Mouse (Mus musculus) stomach, postnatal 0 days (tissue): ENCODE data around the gene Kcnmb1. TPM values are rescaled to one million over a fixed set of nuclear protein-coding genes. Genes with fewer than 3 reads are reported as not detected.

Experiments used
- ATAC-seq: fragments of 200-750 bp; cut with Nextera tagmentation; 2 replicates; pipeline ENCODE4 v1.8.0; 2017; ENCODE audit not compliant: low FRiP score, low TSS enrichment
- DNase-seq: peaks from one replicate; pipeline ENCODE4 v3.0.0-alpha.2; 2016; ENCODE audit warnings: low spot score
- H3K27ac ChIP-seq: fragments of 300-500 bp; sonication (generic); replicated peaks from 2 replicates; pipeline ENCODE4 v1.5.1; 2014; ENCODE audit warnings: mild to moderate bottlenecking, control low read depth
- H3K27me3 ChIP-seq: fragments of 300-500 bp; sonication (generic); 2 replicates; pipeline ENCODE4 v1.6.1; 2014; ENCODE audit warnings: low read length; ENCODE audit not compliant: control insufficient read depth, insufficient read depth
- H3K36me3 ChIP-seq: fragments of 300-500 bp; sonication (generic); 2 replicates; pipeline ENCODE4 v1.6.1; 2014; ENCODE audit warnings: low read length, mixed read lengths; ENCODE audit not compliant: control insufficient read depth, insufficient read depth
- H3K4me1 ChIP-seq: fragments of 300-500 bp; sonication (generic); replicated peaks from 2 replicates; pipeline ENCODE4 v1.6.1; 2014; ENCODE audit warnings: antibody characterized with exemption; ENCODE audit not compliant: control insufficient read depth, insufficient read depth
- H3K4me2 ChIP-seq: fragments of 300-500 bp; sonication (generic); replicated peaks from 2 replicates; pipeline ENCODE4 v1.6.1; 2014; ENCODE audit warnings: low read depth, mild to moderate bottlenecking, control low read depth, moderate library complexity
- H3K4me3 ChIP-seq: fragments of 300-500 bp; sonication (generic); 2 replicates; pipeline ENCODE4 v1.5.1; 2014; ENCODE audit warnings: low read depth, low read length, control low read depth
- H3K9ac ChIP-seq: fragments of 300-500 bp; sonication (generic); 2 replicates; pipeline ENCODE4 v1.6.1; 2014; ENCODE audit warnings: mild to moderate bottlenecking, low read length, control low read depth, mixed read lengths
- H3K9me3 ChIP-seq: fragments of 300-500 bp; sonication (generic); 2 replicates; pipeline ENCODE4 v1.6.1; 2016; ENCODE audit warnings: low read length; ENCODE audit not compliant: control insufficient read depth
- CTCF ChIP-seq: IDR thresholded peaks from 2 replicates; pipeline ENCODE4 v1.5.1; 2016; ENCODE audit warnings: antibody characterized with exemption, low read depth, mild to moderate bottlenecking, moderate library complexity
- EP300 ChIP-seq: optimal IDR thresholded peaks from 2 replicates; pipeline ENCODE3; 2016; ENCODE audit warnings: antibody characterized with exemption
- WGBS: fragments of 180-500 bp; shearing (Covaris S2); extraction: QIAGEN DNeasy Blood & Tissue Kit; methylation state at CpG from one replicate; pipeline ENCODE4 v1.1.7; 2014; 5-methylcytosine and 5-hydroxymethylcytosine counted together
- polyA plus RNA-seq: library from polyadenylated mRNA; unstranded; fragments of >200 nt; fragmentation: Nextera tagmentation; extraction: Ambion mirVana; gene quantifications from 2 replicates; pipeline ENCODE4 v1.2.1, GENCODE M21; 2015

The Kcnmb1 gene
- polyA plus RNA-seq, 1 experiment from 2014 or later = 3.3 TPM

DNA sequence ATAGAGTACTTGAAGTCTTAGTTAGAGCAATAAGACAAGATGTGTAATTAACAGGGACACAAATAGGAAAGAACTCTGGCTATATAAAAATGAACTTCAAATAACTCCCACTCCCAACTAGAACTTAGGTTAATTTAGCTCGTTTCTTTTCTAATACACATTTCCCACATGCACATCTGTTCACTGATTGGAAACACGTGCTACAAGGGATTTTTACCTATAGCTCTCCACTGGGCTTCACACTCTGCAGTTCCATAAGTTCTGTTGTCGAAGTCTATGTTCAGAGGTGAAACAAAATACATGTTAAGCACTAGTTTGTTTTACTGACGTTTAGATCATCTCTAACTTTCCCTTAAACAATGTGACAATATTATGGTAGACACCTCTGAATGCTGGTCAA, 17.3 kb downstream of the Kcnmb1 start:
- no peak overlapping the region for H3K27ac ChIP-seq
- DNase-seq (no peak), ATAC-seq (no peak)
- no peaks in the 10 kb centered on the region for H3K36me3 ChIP-seq
- no peak overlapping the region for H3K9ac ChIP-seq
- no peaks in the 10 kb centered on the region for H3K27me3 ChIP-seq
- 73% methylated on average over 4 of the region's 4 CpGs for WGBS
- H3K4me3 ChIP-seq = no peak overlapping the region
- no peak for TF ChIP-seq EP300
- TF ChIP-seq CTCF = no peak
- no peak overlapping the region for H3K4me2 ChIP-seq
- H3K4me1 ChIP-seq = no peaks in the 10 kb centered on the region
- H3K9me3 ChIP-seq = no peaks in the 10 kb centered on the region

DNA sequence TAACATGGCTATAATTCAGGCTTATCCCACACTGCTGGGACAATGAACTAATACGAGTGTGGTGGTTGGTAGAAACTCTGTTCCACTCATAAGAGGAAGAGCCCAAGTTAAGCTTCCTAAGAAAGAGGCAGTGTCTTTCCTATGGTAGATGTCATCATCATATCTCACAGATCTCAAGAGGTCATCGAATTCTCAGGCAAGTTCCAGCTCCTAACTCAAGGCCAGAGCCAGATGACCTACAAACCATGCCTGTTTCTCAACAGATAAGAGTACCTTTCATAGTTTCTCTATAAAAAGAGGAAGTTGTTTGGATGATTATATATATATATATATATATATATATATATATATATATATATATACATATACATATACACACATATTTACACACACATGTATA, 23.7 kb downstream of the Kcnmb1 start:
- DNase-seq = no peak
- 93% methylated on average over 2 of the region's 2 CpGs for WGBS
- Histone ChIP-seq H3K4me1 (no peaks in the 10 kb centered on the region), H3K36me3 (no peaks in the 10 kb centered on the region), H3K9me3 (no peaks in the 10 kb centered on the region), H3K27ac (no peak overlapping the region), H3K4me3 (no peak overlapping the region), H3K4me2 (no peak overlapping the region), H3K27me3 (no peaks in the 10 kb centered on the region), H3K9ac (no peak overlapping the region)
- TF ChIP-seq EP300 = no peak
- no peak for TF ChIP-seq CTCF
- no peak for ATAC-seq

DNA sequence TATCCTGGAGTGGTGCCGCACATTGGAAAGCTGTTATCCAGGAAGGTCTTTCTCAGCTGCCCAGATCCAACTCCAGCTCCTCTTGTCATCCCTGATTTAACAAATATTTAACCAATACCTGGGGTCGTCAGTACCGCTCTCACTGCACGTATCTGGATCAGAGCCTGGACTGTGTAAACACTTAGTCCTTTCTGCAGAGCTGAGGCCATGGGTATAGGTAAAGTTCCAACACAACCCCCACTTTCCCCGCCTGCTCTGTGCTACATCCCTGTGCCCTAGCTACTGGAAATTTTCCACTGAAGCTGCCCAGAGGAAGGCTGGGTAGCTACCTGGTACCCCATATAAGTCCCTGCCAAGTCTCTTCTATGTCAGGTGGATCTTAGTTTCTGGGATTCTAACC, 27.2 kb downstream of the Kcnmb1 start:
- ATAC-seq (no peak), DNase-seq (no peak)
- Histone ChIP-seq H3K4me2 (no peak overlapping the region), H3K9ac (no peak overlapping the region), H3K27me3 (no peaks in the 10 kb centered on the region), H3K27ac (no peak overlapping the region), H3K36me3 (no peaks in the 10 kb centered on the region), H3K9me3 (no peaks in the 10 kb centered on the region), H3K4me1 (no peaks in the 10 kb centered on the region), H3K4me3 (no peak overlapping the region)
- TF ChIP-seq CTCF (no peak), EP300 (no peak)
- WGBS = 41% methylated on average over 5 of the region's 5 CpGs

- peak within 1 kb of the TSS; percentile 45 for H3K4me2 ChIP-seq
- TF ChIP-seq EP300 (no peak), CTCF (no peak)
- no peaks in the 10 kb centered on the region for H3K27me3 ChIP-seq
- peak within 1 kb of the TSS; percentile 21 for H3K4me3 ChIP-seq
- WGBS = 13% methylated on average over 12 of the region's 12 CpGs
- no peaks in the 10 kb centered on the region for H3K4me1 ChIP-seq
- ATAC-seq = peak; percentile 29; the same call in 1 of the 2 replicates
- peak within 1 kb of the TSS; percentile 24; the same call in 1 of the 2 replicates for H3K27ac ChIP-seq
- peak within 1 kb of the TSS; percentile 31; the same call in 1 of the 2 replicates for H3K9ac ChIP-seq
- no peaks in the 10 kb centered on the region for H3K36me3 ChIP-seq
- DNase-seq = no peak
- no peaks in the 10 kb centered on the region for H3K9me3 ChIP-seq
Observed at GRCm38 (mm10) chr11:33992938-33993337, 30.1 kb downstream of the Kcnmb1 start, which contains the start of gene Kcnip1. Gene Kcnip1, minus strand, starts transcription at chr11:33993152.

GRCm38 (mm10) chr11:33993496-33993895, 30.7 kb downstream of the Kcnmb1 start:
- Histone ChIP-seq H3K36me3 (no peaks in the 10 kb centered on the region), H3K27ac (no peak overlapping the region), H3K4me2 (peak overlapping the region; percentile 45; the same call in 1 of the 2 replicates), H3K9me3 (no peaks in the 10 kb centered on the region), H3K27me3 (no peaks in the 10 kb centered on the region), H3K4me1 (no peaks in the 10 kb centered on the region), H3K9ac (peak overlapping the region; percentile 31; the same call in 1 of the 2 replicates), H3K4me3 (no peak overlapping the region)
- DNase-seq (no peak), ATAC-seq (no peak)
- 43% methylated on average over 5 of the region's 5 CpGs for WGBS
- TF ChIP-seq EP300 (no peak), CTCF (peak; percentile 62)

DNA sequence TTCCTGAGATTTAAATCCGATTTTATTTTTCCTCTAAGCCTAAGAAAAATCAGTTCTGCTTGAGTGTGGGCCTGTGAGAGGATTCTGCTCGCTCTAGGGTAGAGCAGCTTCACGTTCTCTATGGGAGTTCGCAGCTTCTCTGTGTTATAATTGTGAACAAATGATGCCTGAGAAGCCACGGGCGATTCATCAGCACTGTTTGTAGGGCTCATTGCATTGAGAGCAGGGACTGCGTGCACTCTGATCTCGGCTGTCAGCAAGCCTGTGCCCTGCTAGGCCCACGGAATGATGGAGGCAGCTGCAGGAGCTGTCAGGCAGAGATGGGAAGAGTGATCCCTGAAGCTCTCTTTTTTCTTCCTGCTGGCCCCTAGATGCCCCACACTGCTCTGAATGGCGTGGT, 35.4 kb downstream of the Kcnmb1 start:
- TF ChIP-seq EP300 = no peak
- TF ChIP-seq CTCF = no peak
- WGBS = 72% methylated on average over 10 of the region's 10 CpGs
- ATAC-seq = no peak
- Histone ChIP-seq H3K4me1 (no peaks in the 10 kb centered on the region), H3K27ac (no peak overlapping the region), H3K27me3 (no peaks in the 10 kb centered on the region), H3K9ac (no peak overlapping the region), H3K4me2 (no peak overlapping the region), H3K9me3 (no peaks in the 10 kb centered on the region), H3K36me3 (no peaks in the 10 kb centered on the region), H3K4me3 (no peak overlapping the region)
- DNase-seq = no peak
